Mouse (Mus musculus): Measurements from ENCODE around the gene D630003M21Rik. TPM values are rescaled to one million over a fixed set of nuclear protein-coding genes. Genes with fewer than 3 reads are reported as not detected.

The D630003M21Rik gene
- polyA plus RNA-seq, 1 experiment = 0.34 TPM

DNA sequence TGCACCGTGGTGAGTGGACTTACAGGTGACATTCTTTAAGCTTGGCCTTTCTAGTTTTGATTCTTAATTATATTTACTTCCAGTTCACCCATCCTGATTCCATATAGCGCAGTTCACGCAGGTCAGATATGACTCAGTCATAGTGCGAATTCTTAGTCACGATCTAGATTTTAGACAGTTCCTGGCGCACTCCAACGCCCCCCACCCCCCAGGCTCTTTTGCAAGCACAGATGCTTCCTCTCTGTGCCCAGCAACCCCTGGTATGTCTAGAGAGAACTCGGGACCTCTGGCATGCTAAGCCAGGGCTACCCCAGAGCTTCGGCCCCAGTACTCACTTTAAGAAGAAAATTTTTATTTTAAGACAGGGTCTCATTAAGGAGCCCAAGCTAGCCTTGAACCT, 72.5 kb downstream of the D630003M21Rik start:
- peaks cover 4% of the 10 kb centered on the region for H3K4me1 ChIP-seq (ENCODE audit: control insufficient read depth, insufficient read depth, low read length)
- TF ChIP-seq CTCF (IDR thresholded peaks at IDR 0.05; ENCODE audit: low read depth, low read length) (no peak), POLR2A (IDR thresholded peaks at IDR 0.05; ENCODE audit: insufficient read depth, low read length) (no peak)
- H3K27me3 ChIP-seq (ENCODE audit: control insufficient read depth, insufficient read depth, low read length, poor library complexity, severe bottlenecking) = no peaks in the 10 kb centered on the region
- no peak overlapping the region for H3K9ac ChIP-seq (ENCODE audit: low read depth, poor library complexity, severe bottlenecking)
- H3K27ac ChIP-seq (ENCODE audit: insufficient read depth, low read length) = no peak overlapping the region
- H3K36me3 ChIP-seq (ENCODE audit: control insufficient read depth, insufficient read depth, low read length, poor library complexity, severe bottlenecking) = no peaks in the 10 kb centered on the region
- H3K9me3 ChIP-seq (replicated peaks; ENCODE audit: control insufficient read depth, insufficient read depth, low read length, poor library complexity, severe bottlenecking) = no peaks in the 10 kb centered on the region
- no peak overlapping the region for H3K4me3 ChIP-seq (ENCODE audit: low read depth, low read length)

DNA sequence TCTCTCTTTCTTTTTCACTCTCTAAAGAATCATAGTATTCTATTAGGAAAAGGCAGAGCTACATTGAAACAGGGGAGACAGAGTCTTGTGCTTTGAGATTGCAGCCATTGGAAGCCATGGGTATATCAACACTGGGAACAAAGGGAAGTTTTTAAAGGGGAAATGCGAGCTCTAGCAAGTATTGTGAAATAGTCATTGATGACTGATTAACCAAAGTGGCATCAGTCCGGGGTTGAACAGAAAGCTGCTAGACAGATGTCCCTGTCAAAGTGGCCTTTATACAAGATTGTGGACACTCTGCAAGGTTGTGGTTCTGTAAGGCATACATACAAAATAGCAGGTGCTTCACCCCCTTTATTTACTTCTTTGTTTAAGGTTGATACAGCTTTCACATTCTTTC, 73.4 kb downstream of the D630003M21Rik start:
- H3K27ac ChIP-seq (ENCODE audit: insufficient read depth, low read length) = peak overlapping the region; percentile 97
- TF ChIP-seq EP300 (IDR thresholded peaks at IDR 0.05; ENCODE audit: insufficient read depth, low read depth, low read length) (no peak), POLR2A (IDR thresholded peaks at IDR 0.05; ENCODE audit: insufficient read depth, low read length) (no peak), CTCF (IDR thresholded peaks at IDR 0.05; ENCODE audit: low read depth, low read length) (no peak)
- H3K9ac ChIP-seq (ENCODE audit: low read depth, poor library complexity, severe bottlenecking) = no peak overlapping the region
- H3K4me1 ChIP-seq (ENCODE audit: control insufficient read depth, insufficient read depth, low read length) = peaks cover 4% of the 10 kb centered on the region
- no peaks in the 10 kb centered on the region for H3K36me3 ChIP-seq (ENCODE audit: control insufficient read depth, insufficient read depth, low read length, poor library complexity, severe bottlenecking)
- H3K27me3 ChIP-seq (ENCODE audit: control insufficient read depth, insufficient read depth, low read length, poor library complexity, severe bottlenecking) = no peaks in the 10 kb centered on the region
- no peak overlapping the region for H3K4me3 ChIP-seq (ENCODE audit: low read depth, low read length)
- no peaks in the 10 kb centered on the region for H3K9me3 ChIP-seq (replicated peaks; ENCODE audit: control insufficient read depth, insufficient read depth, low read length, poor library complexity, severe bottlenecking)

DNA sequence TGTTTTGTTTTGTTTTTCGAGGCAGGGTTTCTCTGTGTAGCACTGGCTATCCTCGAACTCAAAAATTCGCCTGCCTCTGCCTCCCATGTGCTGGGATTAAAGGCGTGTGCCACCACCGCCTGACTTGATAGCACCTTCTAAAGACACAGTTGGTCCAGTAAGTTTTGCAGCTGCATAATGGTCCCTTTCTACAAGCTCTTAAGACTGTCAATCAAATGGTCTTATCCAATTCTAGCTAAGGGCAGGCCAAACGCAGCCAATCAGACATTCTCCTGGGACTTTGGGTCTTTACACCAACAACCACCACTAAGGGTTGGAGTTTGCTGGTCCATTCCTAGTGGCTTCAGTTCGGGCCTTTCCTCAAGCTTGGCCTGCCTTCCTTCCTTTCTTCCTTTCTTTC, 73.9 kb downstream of the D630003M21Rik start:
- Histone ChIP-seq H3K36me3 (ENCODE audit: control insufficient read depth, insufficient read depth, low read length, poor library complexity, severe bottlenecking) (no peaks in the 10 kb centered on the region), H3K27ac (ENCODE audit: insufficient read depth, low read length) (peak overlapping the region; percentile 97), H3K9ac (ENCODE audit: low read depth, poor library complexity, severe bottlenecking) (no peak overlapping the region), H3K27me3 (ENCODE audit: control insufficient read depth, insufficient read depth, low read length, poor library complexity, severe bottlenecking) (no peaks in the 10 kb centered on the region), H3K4me1 (ENCODE audit: control insufficient read depth, insufficient read depth, low read length) (peaks cover 4% of the 10 kb centered on the region), H3K4me3 (ENCODE audit: low read depth, low read length) (no peak overlapping the region), H3K9me3 (replicated peaks; ENCODE audit: control insufficient read depth, insufficient read depth, low read length, poor library complexity, severe bottlenecking) (no peaks in the 10 kb centered on the region)
- TF ChIP-seq CTCF (IDR thresholded peaks at IDR 0.05; ENCODE audit: low read depth, low read length) = no peak
- TF ChIP-seq EP300 (IDR thresholded peaks at IDR 0.05; ENCODE audit: insufficient read depth, low read depth, low read length) = no peak
- TF ChIP-seq POLR2A (IDR thresholded peaks at IDR 0.05; ENCODE audit: insufficient read depth, low read length) = no peak

DNA sequence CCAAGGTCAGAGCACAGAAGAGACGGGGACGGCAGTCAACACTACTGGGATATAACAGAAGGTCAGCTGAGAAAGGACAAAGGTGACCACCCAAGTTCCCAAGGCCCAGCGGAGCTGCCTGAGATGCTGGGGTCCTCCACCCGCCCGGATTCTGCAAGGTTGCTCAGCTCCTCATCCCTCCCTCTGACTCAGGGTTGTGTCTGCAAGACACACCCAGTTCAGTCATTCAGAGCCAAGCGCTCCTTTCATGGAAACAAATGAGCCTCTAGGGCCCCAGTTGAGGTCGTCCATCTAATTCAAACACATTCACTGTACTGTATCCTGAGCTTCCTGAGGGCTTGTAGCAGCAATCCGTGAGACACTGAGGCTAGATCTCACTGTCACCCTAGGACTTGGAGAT, 74.4 kb downstream of the D630003M21Rik start:
- peaks cover 4% of the 10 kb centered on the region for H3K4me1 ChIP-seq (ENCODE audit: control insufficient read depth, insufficient read depth, low read length)
- no peak overlapping the region for H3K4me3 ChIP-seq (ENCODE audit: low read depth, low read length)
- H3K27me3 ChIP-seq (ENCODE audit: control insufficient read depth, insufficient read depth, low read length, poor library complexity, severe bottlenecking) = no peaks in the 10 kb centered on the region
- no peaks in the 10 kb centered on the region for H3K36me3 ChIP-seq (ENCODE audit: control insufficient read depth, insufficient read depth, low read length, poor library complexity, severe bottlenecking)
- no peak overlapping the region for H3K9ac ChIP-seq (ENCODE audit: low read depth, poor library complexity, severe bottlenecking)
- H3K27ac ChIP-seq (ENCODE audit: insufficient read depth, low read length) = peak overlapping the region; percentile 97
- TF ChIP-seq EP300 (IDR thresholded peaks at IDR 0.05; ENCODE audit: insufficient read depth, low read depth, low read length) (peak; percentile 92), CTCF (IDR thresholded peaks at IDR 0.05; ENCODE audit: low read depth, low read length) (no peak)
- no peaks in the 10 kb centered on the region for H3K9me3 ChIP-seq (replicated peaks; ENCODE audit: control insufficient read depth, insufficient read depth, low read length, poor library complexity, severe bottlenecking)

DNA sequence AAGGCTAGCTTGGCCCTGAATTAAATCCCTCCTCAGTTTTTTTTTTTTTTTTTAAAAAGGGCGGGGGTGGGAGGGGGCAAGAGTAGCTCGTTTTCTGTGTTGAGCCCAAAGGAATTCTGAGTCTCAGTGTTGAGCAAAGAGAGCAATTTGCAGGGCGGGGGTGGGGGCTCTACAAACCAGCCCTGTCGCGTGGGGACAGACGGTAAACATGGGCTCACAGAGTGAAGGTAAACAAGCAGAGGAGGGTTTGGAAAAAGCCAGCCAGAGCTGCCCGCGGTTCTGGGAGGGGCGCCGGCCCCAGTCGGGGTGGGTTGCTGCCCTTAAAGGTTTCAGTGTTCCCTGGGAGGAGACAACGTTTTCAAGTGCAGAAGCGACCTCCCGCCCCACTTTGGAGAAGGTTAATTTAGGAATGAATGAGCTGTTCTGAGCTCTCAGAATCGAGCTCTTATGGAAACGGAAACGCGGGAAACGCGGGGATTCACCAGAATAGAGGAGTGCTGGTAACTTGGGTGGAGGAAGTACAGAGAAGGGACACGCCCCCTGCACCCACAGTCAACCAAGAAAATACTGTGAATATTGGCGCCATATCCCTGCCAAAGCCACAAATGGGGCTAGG, 75.2 kb downstream of the D630003M21Rik start:
- Histone ChIP-seq H3K4me3 (ENCODE audit: low read depth, low read length) (0 out of 2 replicates have a peak overlapping the region, but pooled peaks have one; percentile 7), H3K4me1 (ENCODE audit: control insufficient read depth, insufficient read depth, low read length) (peaks cover 4% of the 10 kb centered on the region), H3K9me3 (replicated peaks; ENCODE audit: control insufficient read depth, insufficient read depth, low read length, poor library complexity, severe bottlenecking) (no peaks in the 10 kb centered on the region), H3K9ac (ENCODE audit: low read depth, poor library complexity, severe bottlenecking) (peak overlapping the region; percentile 59), H3K27me3 (ENCODE audit: control insufficient read depth, insufficient read depth, low read length, poor library complexity, severe bottlenecking) (no peaks in the 10 kb centered on the region), H3K27ac (ENCODE audit: insufficient read depth, low read length) (peak overlapping the region; percentile 97), H3K36me3 (ENCODE audit: control insufficient read depth, insufficient read depth, low read length, poor library complexity, severe bottlenecking) (no peaks in the 10 kb centered on the region)
- TF ChIP-seq EP300 (IDR thresholded peaks at IDR 0.05; ENCODE audit: insufficient read depth, low read depth, low read length) (peak; percentile 85), CTCF (IDR thresholded peaks at IDR 0.05; ENCODE audit: low read depth, low read length) (no peak)

DNA sequence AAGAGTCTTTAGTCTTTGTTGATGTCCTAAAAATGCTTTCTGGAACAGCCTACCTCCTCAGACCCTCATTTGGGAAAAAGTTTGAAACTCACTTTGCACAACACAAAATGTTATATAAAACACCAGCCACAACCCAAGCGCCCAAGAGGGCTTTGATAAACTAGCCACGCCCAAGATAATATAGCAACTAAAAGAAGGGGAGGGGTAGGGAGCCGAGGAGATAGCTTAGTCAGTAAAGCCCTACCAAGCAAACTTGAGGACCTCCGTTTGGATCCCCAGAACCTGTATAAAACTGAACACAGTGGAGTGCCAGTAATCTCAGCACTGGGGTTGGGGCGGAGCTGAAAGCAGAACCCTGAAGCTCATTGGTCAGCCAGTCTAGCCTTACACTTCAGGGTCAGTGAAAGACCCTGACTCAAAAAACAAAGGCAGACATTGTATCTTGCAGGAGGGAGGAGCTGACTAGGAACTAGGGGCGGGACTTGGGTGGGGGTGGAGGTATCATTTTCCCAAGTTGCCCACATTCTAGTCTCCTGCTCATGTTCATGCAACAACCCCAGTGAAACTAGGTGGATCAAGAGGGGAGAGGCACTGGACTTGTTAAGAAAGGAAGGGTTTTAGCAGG, 76.2 kb downstream of the D630003M21Rik start:
- Histone ChIP-seq H3K27ac (ENCODE audit: insufficient read depth, low read length) (peak overlapping the region; percentile 97), H3K4me3 (ENCODE audit: low read depth, low read length) (no peak overlapping the region), H3K36me3 (ENCODE audit: control insufficient read depth, insufficient read depth, low read length, poor library complexity, severe bottlenecking) (no peaks in the 10 kb centered on the region), H3K9ac (ENCODE audit: low read depth, poor library complexity, severe bottlenecking) (peak overlapping the region; percentile 59), H3K27me3 (ENCODE audit: control insufficient read depth, insufficient read depth, low read length, poor library complexity, severe bottlenecking) (no peaks in the 10 kb centered on the region), H3K4me1 (ENCODE audit: control insufficient read depth, insufficient read depth, low read length) (peaks cover 4% of the 10 kb centered on the region), H3K9me3 (replicated peaks; ENCODE audit: control insufficient read depth, insufficient read depth, low read length, poor library complexity, severe bottlenecking) (no peaks in the 10 kb centered on the region)
- TF ChIP-seq EP300 (IDR thresholded peaks at IDR 0.05; ENCODE audit: insufficient read depth, low read depth, low read length) (0 out of 2 replicates have a peak, but pooled peaks have one; percentile 33), POLR2A (IDR thresholded peaks at IDR 0.05; ENCODE audit: insufficient read depth, low read length) (peak; percentile 50), CTCF (IDR thresholded peaks at IDR 0.05; ENCODE audit: low read depth, low read length) (no peak)

Data from ES-Bruce4 (cell line).